Mouse (Mus musculus): ENCODE data around the gene Calhm1.

DNA sequence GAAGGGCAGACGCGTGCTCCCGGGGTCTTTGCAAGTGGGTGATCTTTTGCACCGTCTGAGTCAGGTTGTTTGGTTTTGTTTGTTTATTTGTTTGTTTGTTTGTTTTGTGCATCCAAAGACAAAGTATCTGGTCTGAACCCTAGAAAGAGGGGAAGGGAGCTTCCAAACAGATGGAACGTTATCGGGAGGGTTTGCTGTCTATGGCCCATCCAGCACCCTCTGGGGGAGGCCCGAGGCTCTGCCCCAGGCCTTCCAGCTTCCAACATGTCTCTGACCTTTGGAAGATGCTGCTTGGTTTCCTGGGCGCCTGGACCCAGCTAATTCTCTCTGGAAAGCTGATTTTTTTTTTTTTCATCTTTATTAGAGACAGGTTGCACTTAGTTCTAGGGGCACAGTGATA, 36.0 kb upstream of the Calhm1 start:
- no peak for TF ChIP-seq CTCF (IDR thresholded peaks at IDR 0.05; ENCODE audit: borderline replicate concordance, control insufficient read depth, extremely low read depth, insufficient read depth, low read length, poor library complexity)
- no peak for TF ChIP-seq POLR2A (IDR thresholded peaks at IDR 0.05; ENCODE audit: control insufficient read depth, extremely low read depth, insufficient read depth, low read length, poor library complexity)
